Mouse (Mus musculus): Measurements from ENCODE around the gene Acrv1. TPM values are rescaled to one million over a fixed set of nuclear protein-coding genes. Genes with fewer than 3 reads are reported as not detected.
A peak's percentile ranks its signal among the peaks of the same experiment; 100 is the strongest.

Acrv1 gene
- polyA plus RNA-seq, 1 experiment, result 566 TPM

- Histone ChIP-seq H3K27ac (ENCODE audit: control insufficient read depth, insufficient read depth, low read depth, low read length) (peak overlapping the region; percentile 85), H3K36me3 (ENCODE audit: control insufficient read depth, insufficient read depth, low read length) (no peaks in the 10 kb centered on the region), H3K4me3 (ENCODE audit: control insufficient read depth, low read depth, low read length) (peak overlapping the region; percentile 93), H3K4me1 (ENCODE audit: control insufficient read depth, insufficient read depth, low read length) (peaks cover 7% of the 10 kb centered on the region), H3K27me3 (ENCODE audit: control insufficient read depth, insufficient read depth, low read length) (no peaks in the 10 kb centered on the region)
- peak; percentile 42 for TF ChIP-seq POLR2A (IDR thresholded peaks at IDR 0.05; ENCODE audit: control insufficient read depth, low read depth, low read length)
- no peak for TF ChIP-seq CTCF (IDR thresholded peaks at IDR 0.05; ENCODE audit: control insufficient read depth, insufficient read depth, insufficient replicate concordance, low read depth, low read length)
Observed at GRCm38 (mm10) chr9:36726131-36727033, 33.4 kb downstream of the Acrv1 start.

- Histone ChIP-seq H3K27ac (ENCODE audit: control insufficient read depth, insufficient read depth, low read depth, low read length) (peak within 1 kb of the TSS; percentile 85), H3K27me3 (ENCODE audit: control insufficient read depth, insufficient read depth, low read length) (no peaks in the 10 kb centered on the region), H3K4me1 (ENCODE audit: control insufficient read depth, insufficient read depth, low read length) (peaks cover 7% of the 10 kb centered on the region), H3K36me3 (ENCODE audit: control insufficient read depth, insufficient read depth, low read length) (no peaks in the 10 kb centered on the region), H3K4me3 (ENCODE audit: control insufficient read depth, low read depth, low read length) (peak within 1 kb of the TSS; percentile 93)
- TF ChIP-seq POLR2A (IDR thresholded peaks at IDR 0.05; ENCODE audit: control insufficient read depth, low read depth, low read length) (no peak), CTCF (IDR thresholded peaks at IDR 0.05; ENCODE audit: control insufficient read depth, insufficient read depth, insufficient replicate concordance, low read depth, low read length) (no peak)
Observed at GRCm38 (mm10) chr9:36727034-36727755, 34.2 kb downstream of the Acrv1 start, which contains the start of gene Chek1. Gene Chek1, minus strand, starts transcription at chr9:36727065.

Other genes with a start within 250 kb of the Acrv1 start
- gene Gm9513, start 217.6 kb upstream of the Acrv1 start, polyA plus RNA-seq (2012; rRNA removed), result not detected in 2 replicates
- gene Gm5615, start 151.3 kb upstream of the Acrv1 start, polyA plus RNA-seq (2012; rRNA removed), result not detected in 2 replicates
- gene Gm17689, start 110.6 kb upstream of the Acrv1 start, polyA plus RNA-seq (2012; rRNA removed), result not detected in 2 replicates
- 0.37 TPM in 1 of 2 replicates, not detected in the other for gene A630095E13Rik, start 49.8 kb upstream of the Acrv1 start, polyA plus RNA-seq (2012; rRNA removed)
- gene Chek1, start 33.8 kb downstream of the Acrv1 start, polyA plus RNA-seq (2012; rRNA removed), result 6.6 and 7.2 TPM in 2 replicates
- gene Stt3a, start 74.5 kb downstream of the Acrv1 start, polyA plus RNA-seq (2012; rRNA removed), result 159 and 247 TPM in 2 replicates
- 13.9 and 19.8 TPM in 2 replicates for gene Ei24, start 104.2 kb downstream of the Acrv1 start, polyA plus RNA-seq (2012; rRNA removed)
- 5.7 and 7.0 TPM in 2 replicates for gene Fez1, start 128.6 kb downstream of the Acrv1 start, polyA plus RNA-seq (2012; rRNA removed)